Mouse (Mus musculus) frontal cortex, postnatal 14 days (tissue): ENCODE results near the gene Psg16.
A peak's percentile ranks its signal among the peaks of the same experiment; 100 is the strongest.

Experiments
- DNase-seq, 2 experiments: peaks; one replicate each; pipeline ENCODE4 v3.0.0; 2022; ENCODE audit warnings: low spot score in 2 of 2

The Psg16 gene

GRCm38 (mm10) chr7:17073904-17074615 is at the start of gene Psg16:
TSS of gene Psg16 (plus strand) at chr7:17074040.
- no peak for DNase-seq

DNA sequence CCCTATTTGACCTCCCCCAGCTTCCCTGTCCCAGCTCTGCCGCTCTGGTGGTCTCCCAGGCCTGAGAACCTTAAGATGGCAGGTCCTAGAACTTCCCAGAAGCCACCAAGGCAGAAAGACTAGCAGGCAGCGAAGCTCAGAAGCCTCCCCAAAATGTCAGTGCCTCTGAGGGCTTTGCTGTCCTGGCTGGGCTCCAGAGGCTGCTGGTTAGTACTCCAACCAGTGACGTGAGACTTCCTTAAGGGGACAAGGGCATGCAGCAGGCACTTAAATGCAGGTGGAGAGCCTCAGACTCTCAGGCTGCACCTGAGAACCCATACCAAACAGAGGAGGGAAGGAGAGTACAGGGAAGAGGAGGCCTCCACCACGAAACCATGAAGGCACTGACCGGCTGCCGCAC is 49.7 kb upstream of the Psg16 start:
- no peak for DNase-seq

GRCm38 (mm10) chr7:17024814-17025504 is 48.9 kb upstream of the Psg16 start:
- no peak for DNase-seq

DNA sequence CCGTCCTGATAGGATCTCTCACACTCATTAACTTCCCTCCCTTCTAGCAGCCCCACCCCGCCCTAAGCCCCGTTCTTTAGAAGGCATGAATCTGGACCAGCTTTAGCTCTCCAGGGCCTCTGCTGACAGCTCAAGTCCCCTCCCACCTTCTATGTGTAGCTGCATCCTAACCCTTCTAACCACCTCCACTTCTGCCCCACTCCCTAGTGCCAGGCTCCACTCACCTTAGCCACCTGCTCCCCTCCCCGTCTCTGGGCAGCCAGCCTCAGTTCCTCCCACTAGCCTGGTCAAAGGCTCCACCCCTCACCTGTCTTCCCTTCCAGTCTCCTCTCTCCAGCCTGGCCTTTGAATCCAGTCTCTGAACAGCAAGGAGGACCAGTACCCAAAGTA is 48.3 kb upstream of the Psg16 start:
- DNase-seq: no peak

- no peak for DNase-seq
Measured at GRCm38 (mm10) chr7:17025896-17026622, 47.8 kb upstream of the Psg16 start.

- peak in 1 of 2 experiments; percentile 58 for DNase-seq
Measured at GRCm38 (mm10) chr7:17026710-17027587, 46.9 kb upstream of the Psg16 start.

GRCm38 (mm10) chr7:17027588-17028343 is 46.1 kb upstream of the Psg16 start, which contains the start of gene Ppp5c:
TSS of gene Ppp5c (minus strand) at chr7:17027924.
- DNase-seq: peak; percentile 84 to 86

DNA sequence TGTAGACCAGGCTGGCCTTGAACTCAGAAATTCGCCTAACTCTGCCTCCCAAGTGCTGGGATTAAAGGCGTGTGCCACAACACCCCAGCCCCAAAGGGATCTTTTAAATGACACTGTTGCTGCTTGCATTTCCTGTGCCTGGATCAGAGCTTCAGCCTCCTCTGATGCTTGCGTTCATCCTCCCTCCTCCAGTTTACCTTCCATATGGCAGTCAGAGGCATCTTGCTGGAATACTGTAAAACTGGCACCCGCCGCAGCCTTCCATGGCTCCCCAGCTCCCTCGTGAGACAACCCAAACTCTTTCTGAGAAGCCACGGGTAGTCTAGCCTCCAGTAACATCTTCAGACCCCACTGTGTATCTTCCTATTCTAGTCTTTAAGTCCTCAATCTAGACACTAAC is 44.9 kb upstream of the Psg16 start:
- no peak for DNase-seq

- no peak for DNase-seq
Measured at GRCm38 (mm10) chr7:17030239-17030638, 43.6 kb upstream of the Psg16 start.

DNA sequence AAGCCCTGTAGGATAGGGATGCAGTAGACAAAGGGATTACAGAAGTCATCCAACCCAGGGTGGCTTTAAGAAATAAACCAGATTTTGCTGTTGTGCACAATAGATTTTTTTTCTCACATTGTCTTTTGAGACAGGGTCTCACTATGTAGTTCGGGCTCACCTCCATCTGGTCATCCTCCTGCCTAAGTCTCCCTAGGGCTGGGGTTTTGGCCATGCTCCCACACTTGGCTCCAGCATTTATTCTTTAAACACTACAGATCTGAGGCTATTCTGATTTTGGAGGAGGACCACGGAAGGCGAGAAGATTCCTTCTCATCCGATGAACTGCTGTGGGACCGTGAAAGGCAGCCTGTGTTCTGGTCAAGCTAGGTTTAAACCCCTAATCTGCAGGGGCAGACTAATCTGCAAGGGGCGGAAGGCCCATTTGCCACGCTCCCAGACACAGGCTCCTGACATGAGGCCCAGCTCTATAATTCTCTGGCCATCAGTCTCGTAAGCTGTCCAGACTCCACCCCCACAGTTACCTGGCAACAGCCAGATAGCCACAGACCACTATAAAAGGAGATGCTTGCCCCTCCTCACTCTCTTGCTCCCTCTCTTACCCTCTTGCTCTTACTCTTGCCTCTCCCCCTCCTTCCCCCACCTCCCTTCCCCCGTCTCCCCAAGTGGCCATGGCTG is 35.7 kb upstream of the Psg16 start:
- no peak for DNase-seq

DNA sequence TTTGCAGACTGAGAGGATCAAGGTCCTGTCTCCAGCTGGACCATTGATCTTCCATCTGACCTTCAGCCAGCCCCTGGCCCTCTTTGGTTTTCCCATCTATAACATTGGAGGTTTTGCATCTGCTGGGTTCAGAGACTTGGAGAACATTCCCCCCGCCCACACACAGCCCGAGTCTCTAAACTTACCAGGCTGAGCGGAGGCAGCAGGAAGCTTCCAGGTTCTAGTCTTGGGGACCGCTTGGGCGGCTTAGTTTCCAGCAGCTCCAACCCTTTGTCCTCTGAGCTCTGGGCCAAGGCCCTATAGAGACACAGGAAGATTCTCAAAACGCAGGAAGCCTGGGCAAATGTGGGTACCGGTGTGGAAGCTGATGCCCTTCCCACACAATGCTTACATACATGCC is 34.5 kb upstream of the Psg16 start:
- no peak for DNase-seq

- no peak for DNase-seq
Measured at GRCm38 (mm10) chr7:17045743-17046142, 28.1 kb upstream of the Psg16 start.

DNA sequence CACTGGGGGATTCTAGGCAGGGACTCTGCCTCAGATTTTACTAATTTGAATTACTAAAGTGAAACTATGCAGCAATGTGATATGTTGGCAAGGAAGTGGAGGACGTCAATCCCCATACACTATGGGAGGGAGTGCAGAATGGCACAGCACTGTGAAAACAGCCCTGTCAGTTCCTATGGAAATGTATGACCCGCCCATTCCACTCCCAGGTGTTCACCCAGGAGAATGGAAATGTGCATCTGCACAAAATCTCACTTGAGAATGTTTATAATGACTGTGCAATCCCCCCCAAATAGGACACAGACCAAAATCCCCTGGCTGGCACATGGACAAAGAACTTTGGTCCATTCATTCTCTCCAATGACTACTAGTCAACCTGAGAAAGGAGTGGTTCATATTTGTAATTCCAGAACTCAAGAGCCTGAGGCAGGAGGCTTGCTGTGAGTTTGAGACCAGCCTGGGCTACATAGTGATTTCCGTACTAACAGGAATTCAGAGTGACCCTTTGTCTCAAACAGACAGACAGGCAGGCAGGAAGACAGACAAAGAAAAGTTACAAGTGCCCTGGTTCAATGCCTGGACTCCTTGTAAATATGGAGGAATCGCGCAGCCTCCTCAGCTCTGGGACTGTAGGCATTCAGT is 26.7 kb upstream of the Psg16 start:
- DNase-seq: peak in 1 of 2 experiments; percentile 3

DNA sequence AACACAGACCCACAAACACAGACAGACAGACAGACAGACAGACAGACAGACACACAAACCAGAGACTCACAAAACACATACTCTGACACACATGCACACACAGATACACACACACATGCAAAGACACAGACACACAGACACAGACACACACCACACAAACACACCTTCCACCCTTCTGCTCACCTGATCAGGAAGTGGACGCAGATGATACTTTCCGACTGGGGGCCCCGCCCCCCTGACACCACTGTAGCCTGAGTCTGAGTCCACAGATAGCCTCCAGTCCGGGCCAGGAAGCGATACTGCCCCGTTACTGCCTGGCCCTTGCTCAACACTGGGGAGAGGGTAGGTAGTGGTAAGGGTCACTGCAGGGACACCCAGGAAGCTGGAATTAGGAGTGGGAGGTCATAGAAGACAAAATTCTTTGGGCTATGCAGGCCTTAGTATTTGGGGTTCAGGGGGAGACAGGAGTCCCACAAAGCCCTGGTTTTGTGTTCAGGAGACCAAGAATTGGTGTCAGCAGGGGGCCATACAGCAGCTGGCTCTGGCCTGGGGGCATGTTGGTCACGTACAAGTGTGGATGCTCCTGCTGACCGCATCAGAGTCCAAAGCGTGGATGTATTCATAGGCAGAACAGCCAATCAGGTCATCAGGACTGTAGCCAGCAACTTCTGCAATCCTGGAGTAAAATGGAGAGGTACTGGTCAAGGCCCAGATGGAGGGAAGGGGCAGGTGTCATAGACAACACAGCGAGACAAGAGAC is 25.2 kb upstream of the Psg16 start:
- DNase-seq: peak; percentile 3 to 4

DNA sequence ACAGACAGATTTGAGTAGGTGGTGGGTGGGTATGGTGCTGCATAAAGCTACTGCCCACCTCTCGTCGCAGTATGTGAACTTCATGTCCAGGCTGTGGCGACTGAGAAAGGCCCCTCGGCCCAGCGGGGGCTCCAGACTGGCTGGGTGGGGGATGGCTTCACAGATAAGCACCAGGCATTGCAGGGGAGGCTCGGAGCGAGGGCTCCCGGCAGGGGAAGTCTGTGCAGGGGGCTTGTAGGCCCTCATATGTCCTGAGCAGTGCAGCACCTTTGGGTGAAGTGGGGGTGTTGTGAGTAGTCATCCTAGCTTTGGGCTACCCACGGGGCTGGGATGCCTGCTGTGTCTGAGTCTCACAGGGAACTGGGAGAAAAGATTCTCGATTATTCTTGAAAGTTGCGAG is 23.3 kb upstream of the Psg16 start:
- DNase-seq: no peak

- peak in 1 of 2 experiments; percentile 56 for DNase-seq
Measured at GRCm38 (mm10) chr7:17050933-17051594, 22.8 kb upstream of the Psg16 start.

DNA sequence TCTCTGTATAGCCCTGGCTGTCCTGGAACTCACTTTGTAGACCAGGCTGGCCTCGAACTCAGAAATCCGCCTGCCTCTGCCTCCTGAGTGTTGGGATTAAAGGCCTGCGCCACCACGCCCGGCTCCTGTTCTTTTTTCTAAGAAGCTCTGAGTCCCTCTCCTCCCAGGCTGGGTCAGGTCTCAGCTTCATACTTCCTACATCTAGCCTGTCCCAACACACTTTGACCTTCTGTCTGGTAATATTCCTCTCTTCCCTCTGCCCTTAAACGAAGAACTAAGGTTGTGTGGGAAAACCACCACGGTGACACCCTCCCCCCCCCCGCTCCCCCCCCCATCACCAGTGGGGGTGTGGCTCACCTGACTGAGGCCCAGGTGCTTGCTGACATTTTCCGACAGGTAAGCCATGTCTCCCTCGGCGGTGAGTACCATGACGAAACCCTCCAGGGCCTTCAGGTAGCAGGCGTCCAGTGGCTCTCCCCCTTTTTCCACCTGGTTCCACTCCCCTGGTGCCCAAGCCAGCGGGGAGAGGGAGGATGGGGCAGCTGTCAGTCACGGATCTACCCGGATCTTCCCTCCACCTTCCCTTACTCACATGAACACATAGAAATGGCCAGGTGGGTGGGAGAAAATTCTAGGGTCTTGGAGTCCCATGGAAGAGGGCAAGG is 19.4 kb upstream of the Psg16 start:
- peak in 1 of 2 experiments; percentile 3 for DNase-seq
